Comparison of ENCODE assay signal across 9 mouse cellular contexts in genomic region chr2:32694691-32695090, GRCm38 (mm10). TPM values are rescaled to one million over a fixed set of nuclear protein-coding genes. Genes with fewer than 3 reads are reported as not detected.
DNase-seq lines count a peak whose midpoint lies in the region; ATAC-seq lines count a peak whose summit lies in the region.
"Had no signal": no experiment of that assay in that cellular context is flagged by ENCODE, and none has a peak within 500 bp of the region (broad histone marks: within the 10 kb centered on the region; RNA-seq: fewer than 3 reads in every experiment).

No protein-coding gene starts in this region.

- H3K4me3 ChIP-seq in lung, embryonic 15.5 days = peak overlapping the region; percentile 69
- peak overlapping the region; percentile 71; the same call in 1 of the 2 replicates for H3K4me3 ChIP-seq in forebrain, embryonic 14.5 days (ENCODE audit: low read depth, low read length)
- peak overlapping the region; percentile 74 for H3K4me3 ChIP-seq in liver, embryonic 12.5 days
- H3K4me3 ChIP-seq in stomach, embryonic 15.5 days (replicated peaks) = peak overlapping the region; percentile 62; the same call in 1 of the 2 replicates

- H3K9me3 ChIP-seq in lung, embryonic 15.5 days = no peaks in the 10 kb centered on the region
- H3K9me3 ChIP-seq in forebrain, embryonic 14.5 days (replicated peaks; ENCODE audit: control insufficient read depth, low read length) = no peaks in the 10 kb centered on the region
- no peaks in the 10 kb centered on the region for H3K9me3 ChIP-seq in liver, embryonic 12.5 days (replicated peaks)
- no peaks in the 10 kb centered on the region for H3K9me3 ChIP-seq in stomach, embryonic 15.5 days

- peak overlapping the region; percentile 48 for H3K9ac ChIP-seq in lung, embryonic 15.5 days
- peak overlapping the region; percentile 57; the same call in 1 of the 2 replicates for H3K9ac ChIP-seq in forebrain, embryonic 14.5 days (ENCODE audit: low read length)
- H3K9ac ChIP-seq in liver, embryonic 12.5 days = no peak overlapping the region
- H3K9ac ChIP-seq in stomach, embryonic 15.5 days = no peak overlapping the region

- H3K27ac ChIP-seq in lung, embryonic 15.5 days = peak overlapping the region; percentile 75
- no peak overlapping the region for H3K27ac ChIP-seq in forebrain, embryonic 14.5 days (ENCODE audit: low read depth, low read length)
- no peak overlapping the region for H3K27ac ChIP-seq in liver, embryonic 12.5 days
- H3K27ac ChIP-seq in stomach, embryonic 15.5 days = peak overlapping the region; percentile 80

- H3K36me3 ChIP-seq in lung, embryonic 15.5 days = no peaks in the 10 kb centered on the region
- no peaks in the 10 kb centered on the region for H3K36me3 ChIP-seq in forebrain, embryonic 14.5 days (ENCODE audit: control insufficient read depth, insufficient read depth, low read length)
- H3K36me3 ChIP-seq in liver, embryonic 12.5 days = peaks cover 14% of the 10 kb centered on the region
- H3K36me3 ChIP-seq in stomach, embryonic 15.5 days = no peaks in the 10 kb centered on the region

- peak overlapping the region; percentile 84 for H3K4me2 ChIP-seq in lung, embryonic 15.5 days
- peak overlapping the region; percentile 90 for H3K4me2 ChIP-seq in forebrain, embryonic 14.5 days (ENCODE audit: low read length)
- H3K4me2 ChIP-seq in liver, embryonic 12.5 days = peak overlapping the region; percentile 95
- peak overlapping the region; percentile 64 for H3K4me2 ChIP-seq in stomach, embryonic 15.5 days

- no peaks in the 10 kb centered on the region for H3K27me3 ChIP-seq in lung, embryonic 15.5 days
- H3K27me3 ChIP-seq in forebrain, embryonic 14.5 days (replicated peaks; ENCODE audit: control insufficient read depth, insufficient read depth, low read length) = no peaks in the 10 kb centered on the region
- no peaks in the 10 kb centered on the region for H3K27me3 ChIP-seq in liver, embryonic 12.5 days (replicated peaks)
- H3K27me3 ChIP-seq in stomach, embryonic 15.5 days (replicated peaks) = no peaks in the 10 kb centered on the region

- H3K4me1 ChIP-seq in lung, embryonic 15.5 days = peaks cover 31% of the 10 kb centered on the region
- H3K4me1 ChIP-seq in forebrain, embryonic 14.5 days (ENCODE audit: control insufficient read depth, insufficient read depth, low read length) = peaks cover 6% of the 10 kb centered on the region; the same call in 1 of the 2 replicates
- H3K4me1 ChIP-seq in liver, embryonic 12.5 days = peaks cover 43% of the 10 kb centered on the region
- H3K4me1 ChIP-seq in stomach, embryonic 15.5 days = peaks cover 26% of the 10 kb centered on the region

- 83% methylated on average over 12 of the region's 12 CpGs for WGBS in lung, embryonic 15.5 days
- whole genome bisulfite sequencing in forebrain, embryonic 14.5 days = 89% methylated on average over 12 of the region's 12 CpGs
- WGBS in liver, embryonic 12.5 days (ENCODE audit: insufficient replicate concordance) = 77% methylated on average over 12 of the region's 12 CpGs
- WGBS in stomach, embryonic 15.5 days = 85% methylated on average over 12 of the region's 12 CpGs

- DNase-seq in lung, postnatal 36 days = no peak
- no peak for DNase-seq in forebrain, embryonic 14.5 days (ENCODE audit: low spot score)
- no peak for DNase-seq in ovary, postnatal 14 days (ENCODE audit: low spot score)
- DNase-seq in thymus, adult 18-20 months = no peak
- DNase-seq in adrenal gland, adult 8-10 months = no peak

- no peak for ATAC-seq in lung, embryonic 15.5 days (ENCODE audit: borderline replicate concordance, extremely low read depth, low FRiP score, low TSS enrichment)
- no peak for ATAC-seq in forebrain, embryonic 14.5 days
- no peak for ATAC-seq in liver, embryonic 12.5 days
- ATAC-seq in stomach, embryonic 15.5 days (ENCODE audit: insufficient read depth, low FRiP score, low read depth) = no peak

RNA-seq across cellular contexts. Expression of gene Fpgs, which starts 9.3 kb away (rescaled TPM):
- 27.9 and 28.6 TPM in 2 replicates for polyA plus RNA-seq in lung, embryonic 15.5 days (2015; fragmentation: Nextera tagmentation; extraction: Ambion mirVana)
- 10.9 and 14.3 TPM in 2 replicates for polyA plus RNA-seq in forebrain, embryonic 14.5 days (2014; fragmentation: Nextera tagmentation; extraction: Ambion mirVana)
- 32.8 and 35.8 TPM in 2 replicates for polyA plus RNA-seq in liver, embryonic 12.5 days (2016; fragmentation: Nextera tagmentation; extraction: Ambion mirVana)
- polyA plus RNA-seq in stomach, embryonic 15.5 days (2015; fragmentation: Nextera tagmentation; extraction: Ambion mirVana) = 33.8 and 34.1 TPM in 2 replicates
- 10 to 100 TPM; 10.8 to 22.2 (median 18.7) TPM for total RNA-seq in adrenal gland, adult 8-10 months (2022)

RNA-seq across cellular contexts. Expression of gene Cdk9, which starts 18.2 kb away (rescaled TPM):
- polyA plus RNA-seq in lung, embryonic 15.5 days (2015; fragmentation: Nextera tagmentation; extraction: Ambion mirVana) = 89.6 and 98.7 TPM in 2 replicates
- polyA plus RNA-seq in forebrain, embryonic 14.5 days (2014; fragmentation: Nextera tagmentation; extraction: Ambion mirVana) = 72.9 and 75.1 TPM in 2 replicates
- 85.3 and 86.1 TPM in 2 replicates for polyA plus RNA-seq in liver, embryonic 12.5 days (2016; fragmentation: Nextera tagmentation; extraction: Ambion mirVana)
- polyA plus RNA-seq in stomach, embryonic 15.5 days (2015; fragmentation: Nextera tagmentation; extraction: Ambion mirVana) = 89.8 and 91.4 TPM in 2 replicates
- total RNA-seq in adrenal gland, adult 8-10 months (2022) = 100 to 1,000 TPM in 1 of 4 experiments, 10 to 100 TPM in 3; 80.8 to 110 (median 92.1) TPM

RNA-seq across cellular contexts. Expression of gene Sh2d3c, which starts 26.2 kb away (rescaled TPM):
- 40.5 and 41.4 TPM in 2 replicates for polyA plus RNA-seq in lung, embryonic 15.5 days (2015; fragmentation: Nextera tagmentation; extraction: Ambion mirVana)
- polyA plus RNA-seq in forebrain, embryonic 14.5 days (2014; fragmentation: Nextera tagmentation; extraction: Ambion mirVana) = 25.8 and 37.4 TPM in 2 replicates
- 9.7 and 10.1 TPM in 2 replicates for polyA plus RNA-seq in liver, embryonic 12.5 days (2016; fragmentation: Nextera tagmentation; extraction: Ambion mirVana)
- polyA plus RNA-seq in stomach, embryonic 15.5 days (2015; fragmentation: Nextera tagmentation; extraction: Ambion mirVana) = 26.2 and 28.6 TPM in 2 replicates
- 10 to 100 TPM; 12.4 to 23.9 (median 18.0) TPM for total RNA-seq in adrenal gland, adult 8-10 months (2022)

RNA-seq across cellular contexts. Expression of gene 6330409D20Rik, which starts 46.1 kb away (rescaled TPM):
- polyA plus RNA-seq in lung, embryonic 15.5 days (2015; fragmentation: Nextera tagmentation; extraction: Ambion mirVana) = 0.24 and 0.25 TPM in 2 replicates
- 3.2 and 3.4 TPM in 2 replicates for polyA plus RNA-seq in forebrain, embryonic 14.5 days (2014; fragmentation: Nextera tagmentation; extraction: Ambion mirVana)
- polyA plus RNA-seq in liver, embryonic 12.5 days (2016; fragmentation: Nextera tagmentation; extraction: Ambion mirVana) = not detected in 2 replicates
- polyA plus RNA-seq in stomach, embryonic 15.5 days (2015; fragmentation: Nextera tagmentation; extraction: Ambion mirVana) = 0.27 and 0.45 TPM in 2 replicates
- total RNA-seq in adrenal gland, adult 8-10 months (2022) = not detected
- total RNA-seq: adrenal gland, postnatal 36 days had no signal

RNA-seq across cellular contexts. Expression of gene Eng, which starts 48.3 kb away (rescaled TPM):
- 102 and 107 TPM in 2 replicates for polyA plus RNA-seq in lung, embryonic 15.5 days (2015; fragmentation: Nextera tagmentation; extraction: Ambion mirVana)
- polyA plus RNA-seq in forebrain, embryonic 14.5 days (2014; fragmentation: Nextera tagmentation; extraction: Ambion mirVana) = 15.0 and 23.1 TPM in 2 replicates
- polyA plus RNA-seq in liver, embryonic 12.5 days (2016; fragmentation: Nextera tagmentation; extraction: Ambion mirVana) = 32.4 and 35.4 TPM in 2 replicates
- 59.6 and 65.3 TPM in 2 replicates for polyA plus RNA-seq in stomach, embryonic 15.5 days (2015; fragmentation: Nextera tagmentation; extraction: Ambion mirVana)
- total RNA-seq in adrenal gland, adult 8-10 months (2022) = 100 to 1,000 TPM in 3 of 4 experiments, 10 to 100 TPM in 1; 96.0 to 134 (median 120) TPM

Comparison
In these comparisons a context has a peak if more than half of its experiments do, and no peak if none do; other contexts are left out.
1. H3K27ac ChIP-seq: peak in lung, embryonic 15.5 days (single experiment) and stomach, embryonic 15.5 days (single experiment); none in forebrain, embryonic 14.5 days (single experiment) and liver, embryonic 12.5 days (single experiment).
2. H3K9ac ChIP-seq: peak in lung, embryonic 15.5 days (single experiment) and forebrain, embryonic 14.5 days (single experiment); none in liver, embryonic 12.5 days (single experiment) and stomach, embryonic 15.5 days (single experiment).
3. Peak in every context shown above with its lines, with median percentiles within 50 percentile points of each other: H3K4me2 ChIP-seq and H3K4me3 ChIP-seq.